Mouse (Mus musculus): ENCODE measurements around the gene Psors1c2.
"Not testable (repeated sequence)": the region's sequence is repeated elsewhere in the genome, so short reads cannot be mapped to it uniquely, and the experiment has no call there.

GRCm38 (mm10) chr17:35508279-35508678 lies 24.7 kb upstream of the Psors1c2 start:
- TF ChIP-seq CTCF (IDR thresholded peaks at IDR 0.05; ENCODE audit: control insufficient read depth, insufficient read depth, low read length); POLR2A (IDR thresholded peaks at IDR 0.05; ENCODE audit: borderline replicate concordance, control insufficient read depth, low read depth, low read length): not testable (repeated sequence)
